Mouse (Mus musculus) lung, adult 2 months (tissue): ENCODE measurements around the gene Rab26.

Experiments used
- CTCF ChIP-seq: fragments of 200-500 bp; IDR thresholded peaks from 2 replicates; pipeline ENCODE4 v1.5.1; 2011; ENCODE audit warnings: mild to moderate bottlenecking, low read length, control low read depth; ENCODE audit not compliant: insufficient read depth
- POLR2A ChIP-seq: fragments of 200-500 bp; IDR thresholded peaks from 2 replicates; pipeline ENCODE4 v1.6.1; 2011; ENCODE audit warnings: low read depth, mild to moderate bottlenecking, control low read depth, low read length, borderline replicate concordance; ENCODE audit errors: extremely low read depth

- no peak for TF ChIP-seq CTCF
- no peak for TF ChIP-seq POLR2A
Measured at GRCm38 (mm10) chr17:24481027-24481815, 52.8 kb downstream of the Rab26 start.
